Mouse (Mus musculus): ENCODE results near the gene Fam173a.
A peak's percentile ranks its signal among the peaks of the same experiment; 100 is the strongest.
"Not testable (repeated sequence)": the region's sequence is repeated elsewhere in the genome, so short reads cannot be mapped to it uniquely, and the experiment has no call there.

The Fam173a gene

GRCm38 (mm10) chr17:25828712-25829557 lies 36.2 kb upstream of the Fam173a start, which contains the start of gene Jmjd8:
Gene Jmjd8, plus strand, starts transcription at chr17:25828867.
- DNase-seq (ENCODE audit: low spot score): peak; percentile 71

GRCm38 (mm10) chr17:25828223-25828594 lies 35.5 kb upstream of the Fam173a start:
- DNase-seq (ENCODE audit: low spot score): no peak

- DNase-seq (ENCODE audit: low spot score): no peak
These were observed 35.0 kb upstream of the Fam173a start for GRCm38 (mm10) chr17:25827546-25828222.

GRCm38 (mm10) chr17:25827011-25827410 lies 34.3 kb upstream of the Fam173a start:
- DNase-seq (ENCODE audit: low spot score): no peak

- no peak for DNase-seq (ENCODE audit: low spot score)
These were observed 33.4 kb upstream of the Fam173a start for GRCm38 (mm10) chr17:25825984-25826570.

GRCm38 (mm10) chr17:25825311-25825710 lies 32.6 kb upstream of the Fam173a start:
- no peak for DNase-seq (ENCODE audit: low spot score)

GRCm38 (mm10) chr17:25824362-25825142 lies 31.9 kb upstream of the Fam173a start:
- DNase-seq (ENCODE audit: low spot score): no peak

- peak; percentile 85 for DNase-seq (ENCODE audit: low spot score)
These were observed 30.8 kb upstream of the Fam173a start, which contains the start of gene Wdr24 for GRCm38 (mm10) chr17:25823452-25823851. Gene Wdr24, plus strand, starts transcription at chr17:25823627.

- no peak for DNase-seq (ENCODE audit: low spot score)
These were observed 26.4 kb upstream of the Fam173a start for GRCm38 (mm10) chr17:25818851-25819780.

- no peak for DNase-seq (ENCODE audit: low spot score)
These were observed 25.0 kb upstream of the Fam173a start for GRCm38 (mm10) chr17:25817662-25818061.

- DNase-seq (ENCODE audit: low spot score): peak; percentile 64
These were observed 20.8 kb upstream of the Fam173a start for GRCm38 (mm10) chr17:25813471-25813870.

- no peak for DNase-seq (ENCODE audit: low spot score)
These were observed 18.2 kb upstream of the Fam173a start for GRCm38 (mm10) chr17:25810890-25811289.

- DNase-seq (ENCODE audit: low spot score): no peak
These were observed 17.1 kb upstream of the Fam173a start for GRCm38 (mm10) chr17:25809606-25810340.

GRCm38 (mm10) chr17:25808789-25809605 lies 16.3 kb upstream of the Fam173a start, which contains the start of gene Fbxl16:
Gene Fbxl16, plus strand, starts transcription at chr17:25809085.
- DNase-seq (ENCODE audit: low spot score): no peak

- no peak for DNase-seq (ENCODE audit: low spot score)
These were observed 15.3 kb upstream of the Fam173a start for GRCm38 (mm10) chr17:25808028-25808427.

GRCm38 (mm10) chr17:25807452-25807851 lies 14.8 kb upstream of the Fam173a start:
- not testable (repeated sequence) for DNase-seq (ENCODE audit: low spot score)

- DNase-seq (ENCODE audit: low spot score): no peak
These were observed 13.8 kb upstream of the Fam173a start for GRCm38 (mm10) chr17:25806507-25806906.

- no peak for DNase-seq (ENCODE audit: low spot score)
These were observed 10.3 kb upstream of the Fam173a start for GRCm38 (mm10) chr17:25802825-25803517.

GRCm38 (mm10) chr17:25801029-25801428 lies 8.3 kb upstream of the Fam173a start:
- DNase-seq (ENCODE audit: low spot score): peak; percentile 67

All from c-Kit-positive CD71-positive TER-119-positive erythroid progenitor cells, embryonic 14.5 days (primary cell).